ENCODE assay signal across 25 mouse cellular contexts in genomic region chr9:65525445-65526195, GRCm38 (mm10). TPM values are rescaled to one million over a fixed set of nuclear protein-coding genes. Genes with fewer than 3 reads are reported as not detected.
DNase-seq lines count a peak whose midpoint lies in the region; ATAC-seq and TF ChIP-seq lines count a peak whose summit lies in the region.
"Had no signal": no experiment of that assay in that cellular context is flagged by ENCODE, and none has a peak within 500 bp of the region (broad histone marks: within the 10 kb centered on the region; RNA-seq: fewer than 3 reads in every experiment).

No protein-coding gene starts in this region.

- no peak for TF ChIP-seq CTCF in gastrocnemius, adult 2 months (IDR thresholded peaks at IDR 0.05)
- no peak for TF ChIP-seq CTCF in liver, postnatal 0 days (IDR thresholded peaks at IDR 0.05; ENCODE audit: low read depth)

- no peaks in the 10 kb centered on the region for H3K36me3 ChIP-seq in liver, embryonic 15.5 days (replicated peaks)
- no peaks in the 10 kb centered on the region for H3K36me3 ChIP-seq in liver, postnatal 0 days (replicated peaks; ENCODE audit: insufficient read depth, low read length)
- no peaks in the 10 kb centered on the region for H3K36me3 ChIP-seq in hindbrain, embryonic 12.5 days
- H3K36me3 ChIP-seq: embryonic facial prominence, embryonic 13.5 days; heart, embryonic 12.5 days; limb, embryonic 12.5 days; neural tube, embryonic 12.5 days had no signal

- no peak overlapping the region for H3K4me3 ChIP-seq in gastrocnemius, adult 2 months
- H3K4me3 ChIP-seq in liver, embryonic 15.5 days (replicated peaks) = no peak overlapping the region
- no peak overlapping the region for H3K4me3 ChIP-seq in liver, postnatal 0 days (ENCODE audit: low read depth, low read length)
- no peak overlapping the region for H3K4me3 ChIP-seq in hindbrain, embryonic 12.5 days
- H3K4me3 ChIP-seq: embryonic facial prominence, embryonic 13.5 days; heart, embryonic 12.5 days; limb, embryonic 12.5 days; neural tube, embryonic 12.5 days had no signal

- 74% methylated on average over 10 of the region's 10 CpGs for WGBS in liver, embryonic 15.5 days (ENCODE audit: insufficient replicate concordance)
- 75% methylated on average over 10 of the region's 10 CpGs for WGBS in liver, postnatal 0 days (ENCODE audit: insufficient replicate concordance)
- 79% methylated on average over 10 of the region's 10 CpGs for WGBS in hindbrain, embryonic 12.5 days

- no peak overlapping the region for H3K9ac ChIP-seq in liver, embryonic 15.5 days
- H3K9ac ChIP-seq in liver, postnatal 0 days (replicated peaks) = no peak overlapping the region
- no peak overlapping the region for H3K9ac ChIP-seq in hindbrain, embryonic 12.5 days
- H3K9ac ChIP-seq: embryonic facial prominence, embryonic 13.5 days; heart, embryonic 12.5 days; limb, embryonic 12.5 days; neural tube, embryonic 12.5 days had no signal

- H3K27me3 ChIP-seq in liver, embryonic 15.5 days = peaks cover 9% of the 10 kb centered on the region
- peaks cover 2% of the 10 kb centered on the region; the same call in 1 of the 2 replicates for H3K27me3 ChIP-seq in liver, postnatal 0 days (ENCODE audit: insufficient read depth, low read length)
- 0 out of 2 replicates have a peak, but pooled peaks cover 5% of the 10 kb centered on the region for H3K27me3 ChIP-seq in hindbrain, embryonic 12.5 days
- H3K27me3 ChIP-seq: embryonic facial prominence, embryonic 13.5 days; neural tube, embryonic 12.5 days had no signal

- peaks cover 53% of the 10 kb centered on the region for H3K4me1 ChIP-seq in liver, embryonic 15.5 days (replicated peaks)
- H3K4me1 ChIP-seq in liver, postnatal 0 days (ENCODE audit: insufficient read depth) = peaks cover 26% of the 10 kb centered on the region
- H3K4me1 ChIP-seq in hindbrain, embryonic 12.5 days = 0 out of 2 replicates have a peak, but pooled peaks cover 3% of the 10 kb centered on the region

- no peak for ATAC-seq in liver, embryonic 15.5 days (ENCODE audit: insufficient read depth)
- no peak for ATAC-seq in liver, postnatal 0 days
- ATAC-seq in monocyte, adult 5-6 weeks (replicated peaks; ENCODE audit: insufficient number of reproducible peaks, low FRiP score, low TSS enrichment, poor library complexity, severe bottlenecking) = peak; percentile 70
- no peak for ATAC-seq in hindbrain, embryonic 12.5 days (ENCODE audit: low FRiP score)
- ATAC-seq: activated CD4-positive, CD25-positive, alpha-beta regulatory T cell, adult 4 months; forebrain, embryonic 16.5 days had no signal

- intact Hi-C loops in gastrocnemius, adult 2 months (cut with DNase I) = loop anchor here (10.0 kb wide), 1 partner anchor 139 kb away; the partner anchor contains the start of gene Oaz2

- no peak for TF ChIP-seq EP300 in liver, postnatal 0 days (IDR thresholded peaks at IDR 0.05; ENCODE audit: low read depth)

- H3K9me3 ChIP-seq in liver, embryonic 15.5 days (replicated peaks) = no peaks in the 10 kb centered on the region
- no peaks in the 10 kb centered on the region for H3K9me3 ChIP-seq in liver, postnatal 0 days (ENCODE audit: low read length)
- no peaks in the 10 kb centered on the region for H3K9me3 ChIP-seq in hindbrain, embryonic 12.5 days (replicated peaks)
- H3K9me3 ChIP-seq: embryonic facial prominence, embryonic 13.5 days; heart, embryonic 12.5 days; limb, embryonic 12.5 days; neural tube, embryonic 12.5 days had no signal

- peak; percentile 44 for DNase-seq in gastrocnemius, adult 2 months
- DNase-seq in gastrocnemius, adult 8-10 months (ENCODE audit: low spot score in 2 of 2) = no peak
- DNase-seq in liver, postnatal 0 days = no peak
- DNase-seq in NIH3T3 (ENCODE audit: low read depth) = peak; percentile 55
- no peak for DNase-seq in kidney, postnatal 10 days
- DNase-seq: cerebellum, adult 11 months; cerebellum, postnatal 10 days; gastrocnemius, postnatal 14 days; kidney, adult 11 months; lung, adult 2 months; right cerebral cortex, adult 18-20 months; thymus, postnatal 25 days had no signal

- peak overlapping the region; percentile 64 for H3K27ac ChIP-seq in gastrocnemius, adult 2 months
- 0 out of 2 replicates have a peak overlapping the region, but pooled peaks have one; percentile 19 for H3K27ac ChIP-seq in liver, embryonic 15.5 days (replicated peaks)
- no peak overlapping the region for H3K27ac ChIP-seq in liver, postnatal 0 days (ENCODE audit: low read depth)
- H3K27ac ChIP-seq in hindbrain, embryonic 12.5 days = no peak overlapping the region
- H3K27ac ChIP-seq: embryonic facial prominence, embryonic 13.5 days; kidney, postnatal 0 days; limb, embryonic 12.5 days; neural tube, embryonic 12.5 days had no signal

- no peak overlapping the region for H3K4me2 ChIP-seq in liver, embryonic 15.5 days
- no peak overlapping the region for H3K4me2 ChIP-seq in liver, postnatal 0 days (ENCODE audit: low read depth, low read length)
- no peak overlapping the region for H3K4me2 ChIP-seq in hindbrain, embryonic 12.5 days (replicated peaks)
- H3K4me2 ChIP-seq: embryonic facial prominence, embryonic 13.5 days; heart, embryonic 12.5 days; limb, embryonic 12.5 days; midbrain, embryonic 11.5 days; neural tube, embryonic 12.5 days had no signal

RNA-seq across cellular contexts. Expression of gene Ankdd1a, which starts 5.6 kb away (rescaled TPM):
- total RNA-seq in gastrocnemius, adult 2 months (2021) = not detected
- not detected for total RNA-seq in gastrocnemius, adult 8-10 months (2022)
- 0.09 TPM in 1 of 2 replicates, not detected in the other for polyA plus RNA-seq in liver, embryonic 15.5 days (2015; fragmentation: Nextera tagmentation; extraction: Ambion mirVana)
- polyA plus RNA-seq in liver, postnatal 0 days (2015; fragmentation: Nextera tagmentation; extraction: Ambion mirVana) = not detected in 2 replicates
- 3.5 to 6.1 TPM (median 3.8 TPM) in 3 replicates for total RNA-seq in monocyte, adult 5-6 weeks (2017)
- 0.22 TPM in 1 of 2 replicates, not detected in the other for polyA plus RNA-seq in hindbrain, embryonic 12.5 days (2016; fragmentation: Nextera tagmentation; extraction: Ambion mirVana)
- total RNA-seq: ES-E14; gastrocnemius, postnatal 14 days; hematopoietic stem cell, adult 5-6 weeks had no signal
- polyA plus RNA-seq: embryonic facial prominence, embryonic 13.5 days; heart, embryonic 12.5 days; limb, embryonic 12.5 days; midbrain, embryonic 11.5 days had no signal

RNA-seq across cellular contexts. Expression of gene Plekho2, which starts 54.2 kb away (rescaled TPM):
- total RNA-seq in gastrocnemius, adult 2 months (2021) = 1 to 10 TPM; 4.4 to 4.5 TPM
- total RNA-seq in gastrocnemius, adult 8-10 months (2022) = 1 to 10 TPM; 2.7 to 4.0 (median 3.0) TPM
- 27.0 and 27.3 TPM in 2 replicates for polyA plus RNA-seq in liver, embryonic 15.5 days (2015; fragmentation: Nextera tagmentation; extraction: Ambion mirVana)
- polyA plus RNA-seq in liver, postnatal 0 days (2015; fragmentation: Nextera tagmentation; extraction: Ambion mirVana) = 14.3 and 14.5 TPM in 2 replicates
- total RNA-seq in monocyte, adult 5-6 weeks (2017) = 103 to 136 TPM (median 112 TPM) in 3 replicates
- polyA plus RNA-seq in hindbrain, embryonic 12.5 days (2016; fragmentation: Nextera tagmentation; extraction: Ambion mirVana) = 12.4 and 14.1 TPM in 2 replicates

Comparison
In these comparisons a context has a peak if more than half of its experiments do, and no peak if none do; other contexts are left out.
1. DNase-seq: peak in gastrocnemius, adult 2 months (single experiment) and NIH3T3 (single experiment); none in gastrocnemius, adult 8-10 months (0 of 2), liver, postnatal 0 days (single experiment) and kidney, postnatal 10 days (single experiment).
2. H3K27ac ChIP-seq: peak in gastrocnemius, adult 2 months (single experiment) and liver, embryonic 15.5 days (single experiment); none in liver, postnatal 0 days (single experiment) and hindbrain, embryonic 12.5 days (single experiment).
3. RNA of gene Plekho2, which starts 54.2 kb away (total RNA-seq): 103 to 136 TPM in monocyte, adult 5-6 weeks; 4.4 to 4.5 TPM in gastrocnemius, adult 2 months and 2.7 to 4.0 TPM in gastrocnemius, adult 8-10 months; every median in the first group is over 10 times any median in the second.